Mouse (Mus musculus) cerebellum, adult 8-10 months (tissue): Measurements from ENCODE around the gene Rpgrip1l.
A peak's percentile ranks its signal among the peaks of the same experiment; 100 is the strongest.

Experiments
- DNase-seq: peaks from one replicate; pipeline ENCODE4 v3.0.0; 2022

Gene Rpgrip1l

GRCm38 (mm10) chr8:91327471-91328205 lies 14.6 kb upstream of the Rpgrip1l start:
- DNase-seq, result no peak

- no peak for DNase-seq
These were observed 13.9 kb upstream of the Rpgrip1l start for GRCm38 (mm10) chr8:91326946-91327345.

- no peak for DNase-seq
These were observed 13.0 kb upstream of the Rpgrip1l start for GRCm38 (mm10) chr8:91326018-91326417.

GRCm38 (mm10) chr8:91324916-91325315 lies 11.9 kb upstream of the Rpgrip1l start:
- DNase-seq, result no peak

GRCm38 (mm10) chr8:91324271-91324670 lies 11.2 kb upstream of the Rpgrip1l start:
- no peak for DNase-seq

- DNase-seq, result peak; percentile 29
These were observed 10.4 kb upstream of the Rpgrip1l start for GRCm38 (mm10) chr8:91323511-91323910.

GRCm38 (mm10) chr8:91318938-91319729 lies 6.1 kb upstream of the Rpgrip1l start:
- DNase-seq, result no peak

- DNase-seq, result no peak
These were observed 4.6 kb upstream of the Rpgrip1l start for GRCm38 (mm10) chr8:91317567-91318227.

GRCm38 (mm10) chr8:91312342-91312741 lies 720 bp downstream of the Rpgrip1l start:
- DNase-seq, result no peak

GRCm38 (mm10) chr8:91304481-91305386 lies 8.3 kb downstream of the Rpgrip1l start:
- no peak for DNase-seq

GRCm38 (mm10) chr8:91298672-91299071 lies 14.4 kb downstream of the Rpgrip1l start:
- no peak for DNase-seq

- no peak for DNase-seq
These were observed 17.3 kb downstream of the Rpgrip1l start for GRCm38 (mm10) chr8:91295786-91296185.

GRCm38 (mm10) chr8:91290576-91290975 lies 22.5 kb downstream of the Rpgrip1l start:
- no peak for DNase-seq

- DNase-seq, result no peak
These were observed 26.8 kb downstream of the Rpgrip1l start for GRCm38 (mm10) chr8:91286237-91286636.

GRCm38 (mm10) chr8:91283815-91284214 lies 29.2 kb downstream of the Rpgrip1l start:
- DNase-seq, result no peak

GRCm38 (mm10) chr8:91282655-91283054 lies 30.4 kb downstream of the Rpgrip1l start:
- no peak for DNase-seq

GRCm38 (mm10) chr8:91281545-91281944 lies 31.5 kb downstream of the Rpgrip1l start:
- no peak for DNase-seq

- no peak for DNase-seq
These were observed 32.4 kb downstream of the Rpgrip1l start for GRCm38 (mm10) chr8:91280467-91281212.

- DNase-seq, result no peak
These were observed 35.0 kb downstream of the Rpgrip1l start for GRCm38 (mm10) chr8:91278060-91278459.

- DNase-seq, result no peak
These were observed 36.7 kb downstream of the Rpgrip1l start for GRCm38 (mm10) chr8:91276337-91276736.

- DNase-seq, result no peak
These were observed 39.6 kb downstream of the Rpgrip1l start for GRCm38 (mm10) chr8:91273493-91273892.
